Mouse (Mus musculus): ENCODE data around the gene Pygo2. TPM values are rescaled to one million over a fixed set of nuclear protein-coding genes. Genes with fewer than 3 reads are reported as not detected.
"Not testable (repeated sequence)": the region's sequence is repeated elsewhere in the genome, so short reads cannot be mapped to it uniquely, and the experiment has no call there.

Gene Pygo2
- total and polyA plus RNA-seq, 3 experiments = 12.5 to 15.3 (median 14.4) TPM

DNA sequence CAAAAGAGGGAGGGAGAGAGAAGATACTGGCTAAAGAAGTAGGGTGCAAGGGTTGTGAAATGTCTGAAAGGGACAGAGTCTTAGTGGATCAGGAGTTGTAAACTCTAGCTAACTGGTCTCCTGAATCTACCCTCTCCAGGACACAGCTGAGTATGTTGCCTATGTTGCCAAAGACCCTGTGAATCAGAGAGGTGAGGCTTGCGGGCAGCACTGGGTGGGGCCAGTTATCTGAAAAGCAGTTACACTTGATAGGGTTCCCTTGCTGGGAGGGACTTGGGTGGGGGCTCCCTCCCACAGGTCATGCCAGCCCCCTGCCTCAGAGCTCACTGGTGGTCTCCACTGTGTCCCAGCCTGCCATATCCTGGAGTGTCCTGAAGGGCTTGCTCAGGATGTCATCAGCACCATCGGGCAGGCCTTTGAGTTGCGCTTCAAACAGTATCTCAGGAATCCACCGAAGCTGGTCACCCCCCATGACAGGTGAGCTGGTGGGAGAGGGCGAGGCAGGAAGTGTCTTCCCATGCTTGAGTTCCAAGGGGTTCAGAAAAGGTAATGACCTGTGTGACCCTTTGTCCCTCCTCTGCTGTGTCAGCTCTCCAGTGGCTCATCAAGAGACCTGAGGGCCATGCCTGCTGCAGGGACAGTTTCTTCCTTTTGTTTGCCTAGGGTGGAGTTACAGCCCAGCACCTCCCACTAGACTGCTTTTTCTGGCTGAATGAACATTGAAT is 5.4 kb upstream of the Pygo2 start:
- H3K36me3 ChIP-seq (ENCODE audit: control insufficient read depth, insufficient read depth, low read length) = no peaks in the 10 kb centered on the region
- 83% methylated on average over 5 of the region's 5 CpGs for WGBS

GRCm38 (mm10) chr3:89425141-89425525 is 4.9 kb upstream of the Pygo2 start:
- H3K27ac ChIP-seq = no peak overlapping the region
- peaks cover 4% of the 10 kb centered on the region for H3K4me1 ChIP-seq (ENCODE audit: control insufficient read depth, insufficient read depth, low read length)
- DNase-seq = no peak
- no peaks in the 10 kb centered on the region for H3K36me3 ChIP-seq (ENCODE audit: control insufficient read depth, insufficient read depth, low read length)
- TF ChIP-seq EP300 (IDR thresholded peaks at IDR 0.05; ENCODE audit: insufficient read depth, low read depth, low read length) (no peak), CTCF (IDR thresholded peaks at IDR 0.05) (no peak), POLR2A (IDR thresholded peaks at IDR 0.05; ENCODE audit: insufficient read depth, low read depth, low read length) (no peak)
- 64% methylated on average over 5 of the region's 5 CpGs for WGBS
- no peak overlapping the region for H3K4me3 ChIP-seq
- H3K27me3 ChIP-seq (ENCODE audit: control insufficient read depth, insufficient read depth, low read length) = no peaks in the 10 kb centered on the region
- H3K9ac ChIP-seq (ENCODE audit: low read depth, low read length) = no peak overlapping the region
- intact Hi-C loops (cut with DNase I) = no loop called here
- no peaks in the 10 kb centered on the region for H3K79me2 ChIP-seq (replicated peaks; ENCODE audit: control insufficient read depth, insufficient read depth, low read length)

More for the DNA sequence above, 5.4 kb upstream of the Pygo2 start:
- no peaks in the 10 kb centered on the region for H3K27me3 ChIP-seq (ENCODE audit: control insufficient read depth, insufficient read depth, low read length)
- intact Hi-C loops (cut with DNase I) = no loop called here
- peaks cover 6% of the 10 kb centered on the region for H3K4me1 ChIP-seq (ENCODE audit: control insufficient read depth, insufficient read depth, low read length)
- no peaks in the 10 kb centered on the region; the same call in 1 of the 2 replicates for H3K79me2 ChIP-seq (replicated peaks; ENCODE audit: control insufficient read depth, insufficient read depth, low read length)
- no peak overlapping the region for H3K27ac ChIP-seq
- no peak overlapping the region for H3K4me3 ChIP-seq
- TF ChIP-seq POLR2A (IDR thresholded peaks at IDR 0.05; ENCODE audit: insufficient read depth, low read depth, low read length) = no peak
- H3K9ac ChIP-seq (ENCODE audit: low read depth, low read length) = no peak overlapping the region
- no peak for DNase-seq

DNA sequence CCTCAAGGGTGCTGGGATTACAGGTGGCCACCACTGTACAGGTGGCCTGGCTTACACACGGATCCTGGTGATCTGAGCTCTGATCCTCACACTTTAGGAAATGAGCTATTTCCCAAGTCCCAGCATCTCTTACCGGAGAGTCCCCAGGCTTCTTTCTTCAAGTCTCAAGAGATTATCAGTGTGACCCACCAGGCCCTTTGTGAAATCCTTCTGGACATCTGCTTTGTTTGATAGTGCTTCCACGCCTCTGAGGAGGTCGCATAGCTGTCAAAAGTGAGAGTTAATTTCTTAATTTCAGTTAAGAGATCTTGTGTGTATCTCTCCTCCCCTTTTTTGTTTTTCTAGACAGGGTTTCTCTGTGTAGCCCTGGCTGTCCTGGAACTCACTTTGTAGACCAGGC is 4.1 kb upstream of the Pygo2 start:
- H3K4me3 ChIP-seq = no peak overlapping the region
- H3K27me3 ChIP-seq (ENCODE audit: control insufficient read depth, insufficient read depth, low read length) = no peaks in the 10 kb centered on the region
- DNase-seq = no peak
- TF ChIP-seq POLR2A (IDR thresholded peaks at IDR 0.05; ENCODE audit: insufficient read depth, low read depth, low read length) = no peak
- TF ChIP-seq CTCF (IDR thresholded peaks at IDR 0.05) = no peak
- TF ChIP-seq EP300 (IDR thresholded peaks at IDR 0.05; ENCODE audit: insufficient read depth, low read depth, low read length) = no peak
- 0 out of 2 replicates have a peak, but pooled peaks cover 2% of the 10 kb centered on the region for H3K79me2 ChIP-seq (replicated peaks; ENCODE audit: control insufficient read depth, insufficient read depth, low read length)
- 84% methylated on average over 4 of the region's 4 CpGs for WGBS
- no peak overlapping the region for H3K27ac ChIP-seq
- H3K36me3 ChIP-seq (ENCODE audit: control insufficient read depth, insufficient read depth, low read length) = no peaks in the 10 kb centered on the region
- H3K9ac ChIP-seq (ENCODE audit: low read depth, low read length) = no peak overlapping the region
- H3K4me1 ChIP-seq (ENCODE audit: control insufficient read depth, insufficient read depth, low read length) = peaks cover 2% of the 10 kb centered on the region
- intact Hi-C loops (cut with DNase I) = no loop called here

DNA sequence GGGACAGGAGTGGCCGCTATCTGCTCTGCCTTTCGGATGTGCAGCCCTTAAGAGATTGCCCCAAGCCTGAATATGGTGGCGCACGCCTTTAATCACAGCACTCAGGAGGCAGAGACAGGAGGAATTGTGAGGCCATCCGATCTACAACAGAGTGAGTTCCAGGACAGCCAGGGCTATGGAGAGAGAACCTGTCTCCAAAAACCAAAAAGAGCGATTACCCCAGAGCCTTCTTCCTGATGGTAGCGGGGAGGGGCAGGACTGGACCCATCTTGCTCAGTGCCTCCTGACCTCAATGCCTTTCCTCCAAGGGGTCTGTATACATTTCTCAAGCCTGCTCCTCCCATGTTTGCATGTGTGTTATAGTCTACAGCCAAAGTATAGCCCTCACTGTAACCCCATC is 993 bp upstream of the Pygo2 start:
- not testable (repeated sequence) for H3K36me3 ChIP-seq (ENCODE audit: control insufficient read depth, insufficient read depth, low read length)

DNA sequence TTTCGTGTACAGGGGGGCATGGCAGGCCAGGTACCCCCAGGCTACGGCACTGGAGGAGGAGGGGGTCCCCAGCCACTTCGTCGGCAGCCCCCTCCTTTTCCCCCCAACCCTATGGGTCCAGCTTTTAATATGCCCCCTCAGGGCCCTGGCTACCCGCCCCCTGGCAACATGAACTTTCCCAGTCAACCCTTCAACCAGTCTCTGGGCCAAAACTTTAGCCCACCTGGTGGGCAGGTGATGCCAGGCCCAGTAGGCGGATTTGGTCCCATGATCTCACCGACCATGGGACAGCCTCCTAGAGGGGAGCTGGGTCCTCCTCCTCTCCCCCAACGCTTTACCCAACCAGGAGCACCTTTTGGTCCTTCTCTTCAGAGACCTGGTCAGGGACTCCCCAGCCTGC is 2.6 kb downstream of the Pygo2 start:
- TF ChIP-seq POLR2A (IDR thresholded peaks at IDR 0.05; ENCODE audit: insufficient read depth, low read depth, low read length) = no peak
- Histone ChIP-seq H3K79me2 (replicated peaks; ENCODE audit: control insufficient read depth, insufficient read depth, low read length) (peaks cover 3% of the 10 kb centered on the region; the same call in 1 of the 2 replicates), H3K4me3 (no peak overlapping the region), H3K4me1 (ENCODE audit: control insufficient read depth, insufficient read depth, low read length) (peaks cover 5% of the 10 kb centered on the region), H3K27ac (no peak overlapping the region), H3K9ac (ENCODE audit: low read depth, low read length) (no peak overlapping the region), H3K27me3 (ENCODE audit: control insufficient read depth, insufficient read depth, low read length) (no peaks in the 10 kb centered on the region), H3K36me3 (ENCODE audit: control insufficient read depth, insufficient read depth, low read length) (peaks cover 3% of the 10 kb centered on the region; the same call in 1 of the 2 replicates)
- DNase-seq = no peak
- 95% methylated on average over 8 of the region's 8 CpGs for WGBS
- intact Hi-C loops (cut with DNase I) = no loop called here

More for the DNA sequence above, 993 bp upstream of the Pygo2 start:
- 90% methylated on average over 7 of the region's 7 CpGs for WGBS
- H3K79me2 ChIP-seq (replicated peaks; ENCODE audit: control insufficient read depth, insufficient read depth, low read length); H3K9ac ChIP-seq (ENCODE audit: low read depth, low read length); H3K27me3 ChIP-seq (ENCODE audit: control insufficient read depth, insufficient read depth, low read length); H3K27ac ChIP-seq; DNase-seq; H3K4me1 ChIP-seq (ENCODE audit: control insufficient read depth, insufficient read depth, low read length); intact Hi-C loops (cut with DNase I); H3K4me3 ChIP-seq: not testable (repeated sequence)

- Histone ChIP-seq H3K27ac (no peak overlapping the region), H3K79me2 (replicated peaks; ENCODE audit: control insufficient read depth, insufficient read depth, low read length) (peaks cover 3% of the 10 kb centered on the region; the same call in 1 of the 2 replicates), H3K27me3 (ENCODE audit: control insufficient read depth, insufficient read depth, low read length) (no peaks in the 10 kb centered on the region), H3K4me3 (no peak overlapping the region), H3K36me3 (ENCODE audit: control insufficient read depth, insufficient read depth, low read length) (peaks cover 3% of the 10 kb centered on the region; the same call in 1 of the 2 replicates), H3K4me1 (ENCODE audit: control insufficient read depth, insufficient read depth, low read length) (peaks cover 5% of the 10 kb centered on the region), H3K9ac (ENCODE audit: low read depth, low read length) (no peak overlapping the region)
- DNase-seq = no peak
- intact Hi-C loops (cut with DNase I) = no loop called here
- WGBS = 73% methylated on average over 11 of the region's 11 CpGs
- TF ChIP-seq POLR2A (IDR thresholded peaks at IDR 0.05; ENCODE audit: insufficient read depth, low read depth, low read length) (no peak), CTCF (IDR thresholded peaks at IDR 0.05) (no peak), EP300 (IDR thresholded peaks at IDR 0.05; ENCODE audit: insufficient read depth, low read depth, low read length) (no peak)
Measured at GRCm38 (mm10) chr3:89434532-89434931, 4.5 kb downstream of the Pygo2 start.

All from heart, adult 2 months (tissue).